Mouse (Mus musculus) spleen, postnatal 4 days (tissue): ENCODE measurements around the gene Crhr2.

Source experiments
- DNase-seq, 2 experiments: peaks; one replicate each; pipeline ENCODE4 v3.0.0; 2022; ENCODE audit warnings: low spot score in 2 of 2

Gene Crhr2

DNA sequence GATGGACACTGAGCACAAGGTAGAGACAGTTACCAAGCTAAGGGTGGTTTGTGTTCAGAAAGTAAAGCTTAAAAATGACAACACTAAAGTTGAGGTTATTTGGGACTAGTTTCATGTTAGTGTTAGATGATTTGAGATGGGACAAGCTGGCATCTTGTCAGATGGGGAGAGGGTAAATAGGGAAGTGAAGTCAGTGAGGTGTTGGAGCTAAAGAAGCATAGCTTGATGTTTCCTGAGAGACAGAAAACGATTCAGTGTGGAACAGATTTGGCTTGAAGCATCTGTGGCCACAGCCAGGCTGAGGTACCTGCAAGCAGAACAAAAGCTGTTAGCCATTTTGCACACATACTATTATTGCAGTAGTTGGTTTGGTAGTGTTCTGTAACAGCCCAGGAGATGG is 87.5 kb downstream of the Crhr2 start:
- DNase-seq: no peak

DNA sequence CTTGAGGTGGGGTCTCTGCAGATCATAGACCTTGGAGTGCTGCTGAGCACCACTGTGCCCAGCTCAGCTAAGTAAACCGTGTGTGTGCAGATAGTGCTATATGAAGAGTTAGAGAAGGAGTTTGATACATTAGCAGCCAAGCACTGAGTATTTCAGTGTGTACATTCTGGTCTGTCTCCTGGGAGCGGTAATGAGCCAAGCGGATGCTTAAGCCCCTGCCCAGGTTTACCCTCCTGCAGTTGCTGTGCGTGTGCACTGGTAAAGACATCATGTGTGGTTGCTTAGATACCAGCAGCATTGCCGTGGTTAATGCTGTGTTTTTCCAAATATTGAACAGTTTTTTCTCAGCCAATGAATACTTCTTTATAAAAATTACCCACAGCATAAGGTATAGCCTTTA is 88.3 kb downstream of the Crhr2 start:
- no peak for DNase-seq

DNA sequence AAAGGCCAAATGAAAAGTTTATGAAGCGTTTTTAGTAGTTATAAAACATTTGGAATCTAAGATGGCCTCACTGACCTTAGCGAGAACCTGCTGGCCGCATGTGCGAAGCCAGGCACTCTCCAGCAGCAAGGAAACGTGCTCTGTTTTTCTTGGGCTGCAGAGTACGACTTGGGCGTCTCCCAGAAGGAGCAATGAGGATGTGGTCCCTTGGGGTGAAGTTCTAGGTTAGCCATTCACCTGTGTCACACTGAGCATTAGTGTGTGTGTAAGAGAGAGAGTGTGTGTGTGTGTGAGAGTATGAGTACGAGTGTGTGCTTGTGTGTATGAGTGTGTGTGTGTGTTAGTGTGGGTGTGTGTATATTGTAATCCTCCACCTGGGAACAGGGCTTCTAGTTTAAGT is 89.6 kb downstream of the Crhr2 start:
- no peak for DNase-seq
